Mouse (Mus musculus) cortical plate, adult 2 months (tissue): ENCODE data around the gene Setd5.

Experiments used
- CTCF ChIP-seq: fragments of 200-500 bp; IDR thresholded peaks from 2 replicates; pipeline ENCODE4 v1.5.1; 2011; ENCODE audit warnings: mild to moderate bottlenecking, control low read depth, low read length; ENCODE audit not compliant: insufficient read depth; ENCODE audit errors: extremely low read depth
- POLR2A ChIP-seq: fragments of 200-500 bp; IDR thresholded peaks from 2 replicates; pipeline ENCODE4 v1.6.1; 2011; ENCODE audit warnings: mild to moderate bottlenecking, low read length, control low read depth; ENCODE audit not compliant: insufficient read depth; ENCODE audit errors: extremely low read depth

GRCm38 (mm10) chr6:113193765-113194460, 116.7 kb downstream of the Setd5 start:
- no peak for TF ChIP-seq CTCF
- no peak for TF ChIP-seq POLR2A
